Mouse (Mus musculus): ENCODE measurements around the gene Cdk2ap2.

DNA sequence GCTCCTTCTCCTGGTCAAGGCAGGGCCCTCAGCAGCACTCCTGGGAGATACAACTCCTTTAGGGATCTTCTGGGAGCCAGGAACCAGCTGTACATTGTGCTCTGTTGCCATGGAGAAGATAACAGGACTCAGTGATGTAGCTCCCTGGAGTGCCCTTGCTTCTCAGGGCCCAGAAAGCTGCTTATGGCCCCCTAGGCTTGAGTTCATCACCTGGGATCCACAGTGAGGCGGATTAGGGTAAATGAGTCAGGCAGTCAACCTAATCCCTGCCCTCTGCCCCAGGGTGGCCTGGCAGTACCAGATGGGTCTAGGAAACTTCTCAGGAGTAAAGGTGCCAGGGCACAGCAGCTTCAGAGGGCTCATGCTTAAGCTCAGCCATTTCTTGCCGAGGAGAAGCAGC lies 42.5 kb downstream of the Cdk2ap2 start, which contains the start of gene Gpr152:
- TF ChIP-seq CTCF (IDR thresholded peaks at IDR 0.05; ENCODE audit: low read depth, low read length) (no peak), GATA1 (IDR thresholded peaks at IDR 0.05; ENCODE audit: borderline replicate concordance, low read length) (no peak)
